Mouse (Mus musculus): Measurements from ENCODE around the gene Upp2.

Upp2 gene

DNA sequence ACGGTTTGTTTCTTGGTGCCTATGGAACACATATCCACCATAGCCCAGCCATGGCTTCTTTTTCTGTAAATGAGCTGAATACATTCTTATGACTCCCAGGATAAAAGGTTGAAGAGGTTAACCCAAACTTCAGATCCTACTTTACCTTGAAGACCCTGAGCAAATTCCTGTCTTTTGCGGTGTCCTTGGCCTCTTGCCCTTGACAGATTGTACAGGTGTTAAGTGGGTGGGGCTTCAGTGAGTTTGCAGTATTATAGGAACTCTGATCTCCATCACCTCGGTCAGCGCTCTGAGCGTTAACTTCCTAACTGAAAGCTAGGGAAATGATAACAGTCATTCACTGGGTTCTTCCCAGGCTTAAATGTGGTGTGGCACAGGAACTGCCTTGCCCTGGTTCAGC lies 181.2 kb downstream of the Upp2 start:
- in situ Hi-C loops (cut with MboI, MseI) = no loop called here

DNA sequence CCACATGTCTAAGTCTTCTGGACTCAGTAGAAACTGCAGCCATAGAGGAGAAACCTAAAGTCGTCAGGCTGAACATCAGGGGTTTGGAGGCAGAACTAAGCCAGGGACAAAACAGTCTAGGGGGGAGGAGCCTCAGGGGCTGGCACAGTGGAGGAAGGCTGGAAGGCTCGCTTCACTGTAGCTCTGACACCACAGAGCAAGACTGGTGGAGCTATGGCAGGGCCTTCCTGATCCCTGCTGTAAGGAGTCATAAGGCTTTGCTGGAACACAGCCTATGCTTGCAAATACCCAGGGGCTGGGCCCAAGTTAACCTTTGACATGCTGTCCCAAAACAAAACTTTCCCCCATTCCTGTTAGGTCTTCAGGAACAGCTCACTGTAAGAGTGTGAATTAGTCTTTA lies 185.8 kb downstream of the Upp2 start:
- in situ Hi-C loops (cut with MboI, MseI) = no loop called here

DNA sequence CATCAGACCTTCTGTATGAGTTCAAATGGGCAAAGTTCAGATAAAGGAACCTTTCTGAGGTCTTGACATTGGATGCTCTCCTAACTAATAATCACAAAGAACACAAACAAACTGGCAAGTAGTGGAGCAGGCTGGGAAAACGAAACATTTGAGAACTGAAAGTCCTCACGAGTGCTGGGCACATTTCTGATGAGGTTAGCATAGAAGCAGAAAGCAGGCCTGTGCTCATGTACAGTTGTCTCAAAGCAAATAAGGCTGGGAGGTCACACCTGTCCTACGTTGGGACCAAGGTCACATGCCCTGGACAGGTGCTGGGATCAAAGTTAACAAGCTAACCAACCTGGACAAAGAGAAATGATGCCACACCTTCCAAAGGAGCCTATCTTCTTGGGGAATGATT lies 187.6 kb downstream of the Upp2 start:
- in situ Hi-C loops (cut with MboI, MseI) = no loop called here

DNA sequence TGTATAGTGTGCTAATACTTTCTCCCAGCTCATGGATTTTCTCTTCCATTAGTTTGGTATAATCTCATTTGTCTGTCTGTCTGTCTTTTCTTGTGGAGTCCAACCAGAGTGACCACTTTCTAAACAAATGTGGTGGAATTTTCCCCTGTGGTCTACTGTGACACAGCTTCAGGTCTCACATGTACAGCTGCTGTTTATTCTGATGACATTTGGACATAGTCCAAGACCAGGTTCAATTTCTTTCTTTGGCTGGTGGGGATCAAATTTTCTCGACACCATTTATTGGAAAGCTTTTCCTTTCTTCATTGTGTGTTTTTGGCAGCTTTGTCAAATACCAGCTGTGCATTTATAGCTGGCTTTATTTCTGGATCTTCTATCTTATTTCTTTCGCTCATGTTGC lies 191.0 kb downstream of the Upp2 start:
- in situ Hi-C loops (cut with MboI, MseI) = no loop called here

DNA sequence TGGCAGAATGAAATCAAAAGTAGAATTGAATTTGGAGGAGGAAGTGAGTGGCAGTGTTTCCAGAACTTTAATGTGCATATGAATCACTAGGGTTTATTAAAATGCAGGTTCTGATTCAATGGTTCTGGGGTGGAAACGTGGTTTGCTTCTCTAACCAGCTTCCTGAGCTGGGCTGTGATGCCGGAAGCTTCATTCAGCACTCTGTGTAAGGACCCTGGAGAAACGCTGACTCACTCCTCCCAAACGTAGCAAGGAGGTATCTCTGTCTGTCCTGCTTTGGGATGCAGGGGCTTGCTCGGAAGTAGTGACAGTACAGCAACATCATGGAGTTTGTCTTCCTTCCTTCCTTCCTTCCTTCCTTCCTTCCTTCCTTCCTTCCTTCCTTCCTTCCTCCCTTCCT lies 192.6 kb downstream of the Upp2 start:
- in situ Hi-C loops (cut with MboI, MseI) = no loop called here

DNA sequence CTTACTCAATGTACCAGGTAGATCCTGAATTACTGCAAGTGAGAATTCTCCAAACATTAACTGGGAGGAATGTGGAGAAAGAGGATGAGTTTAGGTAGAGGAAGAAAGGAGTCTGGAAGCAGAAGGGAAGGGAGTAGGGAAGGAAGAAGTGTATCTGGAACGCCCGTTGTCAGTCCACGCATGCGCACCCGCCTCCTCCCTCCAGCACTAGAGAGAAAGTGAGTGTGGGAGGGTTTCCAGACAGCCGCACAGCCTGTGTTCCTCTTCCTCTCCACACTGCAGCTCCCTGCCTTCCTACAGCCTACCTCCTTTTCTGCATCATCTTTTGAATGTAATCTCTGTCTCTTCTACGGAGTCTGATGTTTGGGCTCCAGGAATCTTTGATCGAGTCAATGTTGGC lies 198.0 kb downstream of the Upp2 start:
- in situ Hi-C loops (cut with MboI, MseI) = no loop called here

DNA sequence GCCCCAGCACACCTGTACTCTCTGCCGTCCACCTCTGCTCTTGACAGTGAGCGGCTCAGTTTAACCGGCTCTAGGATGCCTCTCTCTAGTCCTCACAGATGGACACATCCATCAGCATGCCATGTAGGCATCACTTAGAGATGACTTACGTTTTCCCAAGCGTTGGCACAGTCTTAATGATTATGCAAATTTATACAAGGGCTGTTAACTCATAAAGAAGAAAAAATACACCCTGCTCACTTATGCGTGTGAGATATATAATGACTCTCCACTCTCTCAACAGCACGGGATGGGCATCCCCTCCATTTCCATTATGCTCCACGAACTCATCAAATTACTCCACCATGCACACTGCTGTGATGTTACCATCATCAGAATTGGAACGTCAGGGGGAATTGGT lies 206.7 kb downstream of the Upp2 start:
- in situ Hi-C loops (cut with MboI, MseI) = loop anchor here (5.0 kb wide), 1 partner anchor 67 kb away; no protein-coding TSS in a partner anchor

DNA sequence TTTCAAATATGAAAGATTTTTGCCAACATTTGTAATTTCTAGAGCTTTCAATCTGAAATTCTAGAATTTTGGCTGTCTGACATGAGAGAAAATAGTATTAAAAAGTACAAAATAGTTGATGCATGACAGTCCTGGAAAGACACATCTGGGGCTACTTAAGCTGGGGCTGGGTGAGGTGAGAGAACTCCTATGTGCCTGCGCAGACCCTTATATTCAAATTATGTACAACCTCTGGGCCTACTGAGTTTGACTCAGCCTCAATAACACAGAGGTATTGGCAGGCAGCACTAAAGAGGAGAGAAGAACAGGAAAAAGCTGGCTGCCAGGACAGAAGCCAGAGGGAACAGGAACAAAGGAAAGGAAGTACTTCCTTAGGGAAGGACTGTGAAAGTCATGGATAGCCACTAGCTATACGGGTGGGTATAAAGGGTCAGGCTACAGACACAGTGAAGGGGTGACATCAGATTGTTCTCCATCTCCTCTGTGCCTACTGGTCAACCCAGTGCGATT lies 211.9 kb downstream of the Upp2 start:
- in situ Hi-C loops (cut with MboI, MseI) = no loop called here

DNA sequence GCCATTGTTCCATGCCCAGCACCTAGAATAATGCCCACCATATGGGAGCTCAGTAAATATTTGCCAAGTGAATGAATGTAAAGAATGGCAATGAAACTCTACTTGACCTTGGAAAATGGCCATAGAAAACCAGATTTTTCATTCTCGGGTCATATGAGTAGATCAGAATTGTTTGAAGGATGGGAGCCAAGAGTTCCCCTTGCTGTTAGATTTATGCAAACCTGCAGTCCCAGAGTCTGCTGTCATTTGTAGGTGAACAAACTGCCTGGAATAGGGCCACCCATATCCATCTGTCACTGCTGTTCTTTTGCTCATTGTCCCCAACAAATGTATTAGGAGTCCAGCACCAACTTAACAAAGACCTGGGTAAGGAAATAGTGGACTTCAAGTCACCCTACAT lies 216.4 kb downstream of the Upp2 start:
- in situ Hi-C loops (cut with MboI, MseI) = no loop called here

DNA sequence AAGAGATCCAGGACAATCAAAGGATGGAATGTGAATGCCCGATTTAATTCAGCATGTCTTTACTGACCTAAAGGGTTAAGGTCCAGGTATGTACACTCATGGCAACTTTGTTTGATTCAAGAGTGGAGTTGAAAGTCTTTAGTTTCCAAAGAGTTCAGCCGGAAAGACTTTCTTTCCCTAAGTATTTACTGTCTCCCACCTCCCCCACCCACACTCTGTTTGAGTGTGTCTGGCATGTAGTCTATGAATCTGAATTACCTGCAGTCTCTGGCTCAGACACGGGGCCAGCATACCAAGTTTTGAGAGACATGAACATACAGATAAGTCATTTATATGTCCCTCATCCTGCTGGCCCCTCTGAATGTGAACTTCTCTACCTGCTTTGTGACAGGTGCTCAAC lies 219.1 kb downstream of the Upp2 start:
- in situ Hi-C loops (cut with MboI, MseI) = no loop called here

DNA sequence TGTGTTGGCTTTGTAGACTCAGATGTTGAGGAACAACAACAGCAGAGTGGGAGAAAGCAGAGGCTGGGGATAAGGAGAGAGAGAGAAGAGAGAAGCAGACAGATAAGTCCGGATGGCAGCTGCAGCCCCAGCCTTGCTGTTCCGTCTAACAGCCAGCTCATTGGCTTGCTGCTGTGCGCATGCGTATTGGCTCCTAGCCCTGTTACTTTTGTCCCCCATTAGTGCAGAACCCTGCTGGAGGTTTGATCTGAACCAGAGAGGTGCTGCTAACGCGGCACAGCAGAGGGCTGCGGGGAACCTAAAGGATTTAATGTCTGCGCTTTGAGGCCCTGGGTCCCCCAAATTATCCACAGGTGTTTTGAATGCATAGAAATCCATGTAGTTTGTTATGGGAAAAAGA lies 219.6 kb downstream of the Upp2 start:
- in situ Hi-C loops (cut with MboI, MseI) = no loop called here

DNA sequence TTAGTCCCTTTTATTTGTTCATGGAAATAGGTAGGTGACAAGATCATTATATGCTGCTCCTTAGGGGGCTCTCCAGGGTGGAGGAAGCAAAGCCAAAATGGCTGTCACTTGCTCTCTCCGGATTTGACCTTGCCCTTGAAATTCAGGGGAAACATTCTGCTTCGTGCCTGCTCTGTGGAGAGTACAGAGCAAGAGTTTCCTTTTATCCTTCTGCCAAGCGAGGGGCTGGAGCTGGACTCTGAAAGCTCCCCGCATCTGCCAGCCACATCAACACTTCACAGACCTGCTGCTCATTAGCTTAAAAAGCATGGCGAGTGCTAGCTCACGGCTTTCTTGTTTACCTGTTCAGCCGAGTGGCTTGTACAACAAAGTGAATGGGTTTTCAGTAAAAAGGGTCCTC lies 220.3 kb downstream of the Upp2 start:
- in situ Hi-C loops (cut with MboI, MseI) = no loop called here

DNA sequence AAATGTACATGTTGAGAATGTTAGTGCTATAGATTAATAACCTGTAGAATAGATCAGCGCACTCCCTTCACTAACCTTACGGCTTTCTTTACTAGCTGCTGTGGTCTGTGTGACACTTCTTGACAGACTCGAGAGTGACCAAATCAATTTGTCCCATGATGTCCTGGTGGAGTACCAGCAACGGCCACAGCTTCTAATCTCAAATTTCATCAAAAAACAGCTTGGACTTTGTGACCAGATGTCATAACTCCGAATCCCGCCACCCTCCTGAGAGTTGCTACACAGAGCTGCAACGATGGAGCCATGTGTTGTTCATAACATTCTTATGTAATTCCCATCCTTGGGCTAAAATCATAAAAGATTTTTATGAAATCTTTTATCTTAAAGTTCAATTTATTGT lies 222.8 kb downstream of the Upp2 start:
- in situ Hi-C loops (cut with MboI, MseI) = no loop called here

DNA sequence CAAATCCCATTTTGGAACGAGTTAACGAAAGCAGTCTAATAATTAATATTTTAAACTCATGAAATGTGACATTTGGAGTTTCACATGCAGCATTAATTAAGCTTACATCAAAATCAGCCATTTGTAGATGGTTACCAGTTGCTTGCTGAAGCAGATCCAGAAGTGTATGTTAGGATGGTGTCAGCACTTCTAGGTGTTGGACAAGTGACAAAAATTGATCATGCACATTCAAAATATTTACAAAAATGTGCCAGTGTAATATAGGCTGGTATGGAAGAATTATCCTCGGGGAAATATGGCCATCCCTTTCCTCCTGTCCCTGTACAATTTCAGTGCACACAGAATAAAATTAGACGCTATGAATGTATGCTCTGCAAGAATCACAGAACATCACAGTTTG lies 223.3 kb downstream of the Upp2 start:
- in situ Hi-C loops (cut with MboI, MseI) = no loop called here

DNA sequence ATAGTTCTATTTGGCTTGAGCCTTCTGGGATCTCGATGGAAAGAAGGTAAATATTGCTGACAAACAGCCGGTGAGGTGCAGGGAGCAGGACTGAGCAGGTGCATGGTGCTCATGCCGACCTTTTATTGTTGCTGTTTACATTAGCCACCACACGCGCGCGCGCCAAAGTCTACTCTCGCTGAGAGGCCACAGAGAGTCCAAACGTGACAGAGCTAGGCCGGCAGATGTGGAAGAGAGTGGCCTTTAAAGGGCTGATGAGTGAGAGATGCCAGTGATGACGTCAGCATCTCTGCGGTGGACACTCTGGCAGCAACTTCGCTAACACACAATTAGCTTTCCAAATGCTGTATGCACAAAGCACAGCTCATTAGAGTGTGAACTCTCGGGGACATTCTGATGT lies 227.4 kb downstream of the Upp2 start:
- in situ Hi-C loops (cut with MboI, MseI) = no loop called here

DNA sequence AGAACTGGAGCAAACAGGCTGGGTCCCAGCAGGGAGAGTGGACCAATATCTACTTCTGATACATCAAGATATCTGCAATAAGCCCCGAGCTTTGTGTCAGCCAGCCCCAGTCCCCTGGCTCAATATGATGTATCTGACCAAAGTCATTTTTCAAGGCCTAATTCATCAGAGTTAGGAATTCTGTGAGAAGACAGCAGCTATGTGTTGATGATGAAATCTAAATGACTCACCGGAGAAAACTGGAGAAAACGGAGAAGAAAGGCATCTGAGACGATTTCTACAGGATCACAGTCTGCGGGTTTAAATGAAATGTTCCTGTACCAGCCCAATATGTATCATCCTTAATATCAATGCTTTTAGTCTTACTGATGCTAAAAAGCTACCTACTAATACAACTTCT lies 228.3 kb downstream of the Upp2 start:
- in situ Hi-C loops (cut with MboI, MseI) = no loop called here

DNA sequence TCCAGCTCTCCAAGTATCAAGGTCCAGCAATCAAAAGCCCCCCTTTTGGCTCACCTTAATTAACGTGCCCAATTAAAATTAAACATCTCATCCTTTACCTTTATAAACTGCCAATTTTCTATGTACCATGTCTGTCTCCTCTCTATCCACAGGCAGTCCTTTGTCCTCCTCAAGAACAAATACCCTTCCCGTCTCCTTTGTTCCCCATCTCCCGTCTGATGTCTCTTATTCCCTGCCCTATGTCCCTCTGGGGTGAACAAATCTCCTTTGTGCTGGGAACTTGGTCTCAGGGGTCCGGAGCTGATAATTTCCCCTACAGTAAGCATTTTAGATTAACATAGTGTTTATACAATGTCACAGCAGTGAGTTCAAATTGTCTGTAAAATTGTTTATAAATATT lies 230.4 kb downstream of the Upp2 start:
- in situ Hi-C loops (cut with MboI, MseI) = no loop called here

DNA sequence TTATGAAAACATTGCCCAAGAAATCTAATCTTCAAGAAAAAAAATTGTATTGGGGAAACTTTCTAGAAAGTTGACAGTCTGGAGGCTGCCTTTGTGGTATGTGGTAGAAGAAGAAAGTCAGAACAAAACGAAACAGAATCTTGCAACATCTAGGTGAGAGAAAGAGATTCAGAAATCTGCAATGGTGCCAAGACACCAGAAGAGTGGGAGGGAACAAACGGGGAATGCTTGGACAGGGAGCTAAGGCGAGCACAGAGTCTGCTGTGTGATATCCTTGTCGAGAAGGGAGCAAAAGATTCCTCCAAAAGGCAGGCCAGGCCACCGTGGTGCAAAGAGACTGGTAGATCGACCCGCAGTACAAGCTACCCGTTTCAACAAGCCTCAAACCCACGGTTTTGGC lies 232.0 kb downstream of the Upp2 start:
- in situ Hi-C loops (cut with MboI, MseI) = no loop called here

DNA sequence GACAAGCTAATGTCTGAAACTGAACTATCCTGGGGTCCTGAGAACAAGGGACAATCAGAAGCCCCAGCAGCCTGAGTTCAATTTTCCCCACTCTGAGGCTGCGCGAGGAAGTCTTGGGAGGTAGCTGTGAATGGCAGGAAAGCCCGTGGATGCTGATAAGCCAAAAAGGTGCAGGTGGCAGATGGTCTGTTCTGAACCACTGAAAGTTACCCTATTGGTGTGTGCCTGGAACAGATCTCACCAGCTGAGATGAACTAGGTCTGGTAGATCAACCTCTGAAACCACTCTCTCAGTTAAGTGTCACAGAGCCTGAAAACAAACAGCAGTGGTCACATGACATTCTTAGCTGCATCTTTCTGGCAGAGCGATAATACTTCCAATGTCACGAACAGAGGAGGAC lies 232.5 kb downstream of the Upp2 start:
- in situ Hi-C loops (cut with MboI, MseI) = no loop called here

DNA sequence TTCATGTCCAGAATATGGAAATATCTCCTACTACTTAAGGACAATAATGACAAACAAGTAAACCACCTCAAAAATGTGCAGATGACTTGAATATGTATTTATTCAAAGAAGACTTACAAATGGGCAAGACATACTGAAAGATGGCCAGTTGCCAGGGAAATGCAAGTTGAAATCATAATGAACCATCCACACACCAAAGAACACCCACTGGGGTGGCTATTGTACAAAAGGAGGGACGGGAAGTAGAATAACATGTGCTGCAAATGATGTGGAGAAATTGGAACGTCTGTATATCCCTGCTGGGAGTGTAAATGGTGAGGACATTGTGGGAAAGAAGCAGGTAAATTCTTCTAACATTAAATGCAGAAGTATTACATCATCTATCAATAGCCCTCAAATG lies 245.8 kb downstream of the Upp2 start:
- in situ Hi-C loops (cut with MboI, MseI) = no loop called here

DNA sequence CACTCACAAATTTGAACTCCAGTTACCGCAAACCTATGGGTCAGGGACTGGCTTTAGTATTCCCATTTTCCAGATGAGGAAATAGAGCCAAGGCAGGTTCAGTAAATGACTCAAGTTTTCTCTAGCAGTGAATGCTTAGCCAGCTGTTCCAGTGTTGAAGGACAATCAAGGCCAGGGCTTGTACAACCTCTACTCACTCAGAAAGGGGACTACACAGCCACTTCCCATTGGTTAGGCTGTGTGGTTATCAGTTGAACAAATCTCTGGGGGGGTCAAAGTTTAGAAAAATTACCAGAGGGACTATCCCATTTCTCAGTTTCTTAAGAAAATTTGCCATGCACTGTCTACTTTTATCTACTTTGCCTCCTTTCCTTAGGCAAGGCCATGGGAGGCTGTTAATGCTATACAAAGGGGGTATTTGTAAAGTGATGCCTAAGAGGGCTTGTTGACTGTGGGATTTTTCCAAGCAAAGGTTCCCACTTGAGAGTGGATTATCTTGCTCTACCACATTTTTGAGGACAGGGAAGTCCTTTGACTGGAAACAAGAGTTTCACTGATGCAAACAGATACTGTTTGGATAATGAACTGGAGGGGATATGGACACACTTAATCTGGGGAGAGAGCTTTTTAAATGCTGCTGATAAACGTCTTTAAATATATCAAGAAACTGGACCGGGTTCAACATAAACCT lies 262.0 kb downstream of the Upp2 start:
- in situ Hi-C loops (cut with MboI, MseI) = no loop called here

DNA sequence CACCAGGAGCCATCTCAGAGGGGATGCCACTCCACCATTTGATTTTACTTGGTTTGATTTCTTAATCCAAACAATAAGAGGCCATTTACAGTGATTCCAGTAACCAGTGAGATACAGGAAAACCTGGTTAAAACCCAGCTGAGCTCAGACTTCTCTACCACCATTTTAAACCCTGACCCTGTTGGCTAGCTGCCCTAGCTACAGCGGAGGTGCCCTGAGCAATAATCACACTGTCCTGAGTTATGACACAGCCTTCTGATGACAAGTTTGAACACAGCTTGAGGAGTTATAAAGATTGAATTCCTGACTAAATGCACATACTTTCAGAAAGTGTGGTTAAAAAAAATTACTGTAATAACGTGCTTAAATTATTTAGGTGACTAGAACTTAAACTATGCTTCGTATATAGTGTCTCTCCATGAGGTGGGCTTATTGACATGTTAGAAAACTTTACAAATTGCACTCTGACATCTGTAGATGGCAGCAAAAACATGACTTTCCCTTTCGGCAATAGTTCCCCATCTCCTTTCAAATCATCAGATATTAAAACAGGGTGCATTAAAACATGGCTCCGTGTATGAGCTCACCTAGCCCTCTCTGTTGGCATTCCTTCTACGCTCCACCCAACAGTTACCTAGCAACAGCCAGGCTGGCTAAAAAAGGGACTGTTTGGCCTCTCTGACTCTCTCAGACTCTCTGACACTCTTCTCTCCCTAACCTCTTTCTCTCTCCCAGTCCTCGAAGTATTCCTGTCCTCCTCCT lies 263.1 kb downstream of the Upp2 start:
- in situ Hi-C loops (cut with MboI, MseI) = no loop called here

DNA sequence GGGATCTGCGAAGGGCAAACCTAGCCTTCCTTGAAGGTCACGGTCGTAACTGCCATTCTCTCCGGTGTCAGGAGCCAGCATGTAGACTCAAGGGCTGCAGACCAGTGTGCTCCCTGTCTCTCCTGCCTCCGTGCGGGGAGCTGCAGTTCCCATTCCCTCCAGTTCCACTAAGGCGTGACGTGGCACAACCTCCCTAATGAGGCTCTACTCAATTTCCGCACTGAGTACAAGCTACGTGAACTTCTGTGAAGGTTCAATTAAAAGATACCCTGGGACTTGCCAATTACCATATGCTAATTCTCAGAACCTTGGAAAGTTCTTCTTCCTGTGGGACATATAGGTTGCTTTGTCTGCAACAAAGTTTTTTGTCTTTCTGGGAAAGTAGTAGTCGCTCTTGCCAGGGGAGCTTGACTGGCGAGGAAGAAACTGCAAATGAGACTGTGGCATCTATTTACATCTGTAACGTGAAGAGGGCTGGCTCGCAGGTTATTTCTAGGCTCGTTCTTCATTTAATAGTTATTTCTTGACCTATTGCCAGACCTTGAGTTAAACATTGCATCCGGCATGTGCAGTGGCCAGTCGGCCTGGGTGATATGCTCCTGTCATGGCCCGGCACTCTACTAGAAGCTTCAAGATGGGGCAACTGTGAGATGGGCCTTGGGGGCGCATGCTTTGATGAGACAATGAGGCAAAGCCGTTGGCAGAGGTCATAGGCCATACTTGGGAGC lies 265.3 kb downstream of the Upp2 start:
- in situ Hi-C loops (cut with MboI, MseI) = no loop called here
